Mouse (Mus musculus) heart, embryonic 11.5 days (tissue): ENCODE data around the gene Fam174a. TPM values are rescaled to one million over a fixed set of nuclear protein-coding genes. Genes with fewer than 3 reads are reported as not detected.

Experiments used
- ATAC-seq: fragments of 200-750 bp; cut with Nextera tagmentation; replicated peaks from 2 replicates; pipeline ENCODE4 v1.8.0; 2017; ENCODE audit warnings: moderate library complexity; ENCODE audit not compliant: insufficient number of reproducible peaks, low FRiP score, low TSS enrichment
- H3K27ac ChIP-seq: fragments of 300-500 bp; sonication (generic); 2 replicates; pipeline ENCODE4 v1.5.1; 2014; ENCODE audit warnings: mild to moderate bottlenecking, low read depth, low read length
- H3K27me3 ChIP-seq: fragments of 300-500 bp; sonication (generic); 2 replicates; pipeline ENCODE4 v1.6.1; 2014; ENCODE audit warnings: mild to moderate bottlenecking, low read length, mixed read lengths; ENCODE audit not compliant: control insufficient read depth, insufficient read depth
- H3K36me3 ChIP-seq: fragments of 300-500 bp; sonication (generic); 2 replicates; pipeline ENCODE4 v1.6.1; 2014; ENCODE audit warnings: mild to moderate bottlenecking, low read length, moderate library complexity, mixed read lengths; ENCODE audit not compliant: control insufficient read depth, insufficient read depth
- H3K4me1 ChIP-seq: fragments of 300-500 bp; sonication (generic); 2 replicates; pipeline ENCODE4 v1.6.1; 2014; ENCODE audit warnings: low read length; ENCODE audit not compliant: control insufficient read depth, insufficient read depth
- H3K4me2 ChIP-seq: fragments of 300-500 bp; sonication (generic); 2 replicates; pipeline ENCODE4 v1.6.1; 2014; ENCODE audit warnings: mild to moderate bottlenecking, moderate library complexity
- H3K4me3 ChIP-seq: fragments of 300-500 bp; sonication (generic); 2 replicates; pipeline ENCODE4 v1.5.1; 2014; ENCODE audit warnings: low read depth, low read length
- H3K9ac ChIP-seq: fragments of 300-500 bp; sonication (generic); 2 replicates; pipeline ENCODE4 v1.6.1; 2014; ENCODE audit warnings: mild to moderate bottlenecking, low read depth, low read length, moderate library complexity
- H3K9me3 ChIP-seq: fragments of 300-500 bp; sonication (generic); replicated peaks from 2 replicates; pipeline ENCODE4 v1.6.1; 2016; ENCODE audit warnings: low read length; ENCODE audit not compliant: control insufficient read depth
- WGBS: fragments of 180-500 bp; shearing (Covaris S2); extraction: QIAGEN DNeasy Blood & Tissue Kit; methylation state at CpG from one replicate; pipeline ENCODE4 v1.1.7; 2014; ENCODE audit not compliant: insufficient replicate concordance; 5-methylcytosine and 5-hydroxymethylcytosine counted together
- polyA plus RNA-seq: library from polyadenylated mRNA; unstranded; fragments of >200 nt; fragmentation: Nextera tagmentation; extraction: Ambion mirVana; gene quantifications from 2 replicates; pipeline ENCODE4 v1.2.1, GENCODE M21; 2014

Fam174a gene
- polyA plus RNA-seq, 1 experiment from 2014 or later: 19.6 TPM

GRCm38 (mm10) chr1:95323004-95323403 lies 9.6 kb downstream of the Fam174a start:
- ATAC-seq: no peak
- peaks cover 2% of the 10 kb centered on the region; the same call in 1 of the 2 replicates for H3K36me3 ChIP-seq
- WGBS: 76% methylated on average over 7 of the region's 7 CpGs
- no peak overlapping the region for H3K27ac ChIP-seq
- no peaks in the 10 kb centered on the region for H3K9me3 ChIP-seq
- no peak overlapping the region for H3K9ac ChIP-seq
- no peak overlapping the region for H3K4me3 ChIP-seq
- H3K27me3 ChIP-seq: no peaks in the 10 kb centered on the region
- no peaks in the 10 kb centered on the region for H3K4me1 ChIP-seq
- H3K4me2 ChIP-seq: no peak overlapping the region

GRCm38 (mm10) chr1:95326856-95327255 lies 13.4 kb downstream of the Fam174a start:
- Histone ChIP-seq H3K27me3 (no peaks in the 10 kb centered on the region), H3K9ac (no peak overlapping the region), H3K4me1 (no peaks in the 10 kb centered on the region), H3K27ac (no peak overlapping the region), H3K9me3 (no peaks in the 10 kb centered on the region), H3K36me3 (peaks cover 2% of the 10 kb centered on the region; the same call in 1 of the 2 replicates), H3K4me2 (no peak overlapping the region), H3K4me3 (no peak overlapping the region)
- ATAC-seq: no peak

- Histone ChIP-seq H3K36me3 (no peaks in the 10 kb centered on the region), H3K4me3 (no peak overlapping the region), H3K27ac (no peak overlapping the region), H3K27me3 (no peaks in the 10 kb centered on the region), H3K4me2 (no peak overlapping the region), H3K9ac (no peak overlapping the region), H3K4me1 (no peaks in the 10 kb centered on the region), H3K9me3 (no peaks in the 10 kb centered on the region)
- ATAC-seq: no peak
These were observed 26.2 kb downstream of the Fam174a start for GRCm38 (mm10) chr1:95339618-95340017.

GRCm38 (mm10) chr1:95342242-95342641 lies 28.8 kb downstream of the Fam174a start:
- H3K36me3 ChIP-seq: no peaks in the 10 kb centered on the region
- H3K27me3 ChIP-seq: no peaks in the 10 kb centered on the region
- H3K9ac ChIP-seq: no peak overlapping the region
- H3K4me2 ChIP-seq: no peak overlapping the region
- H3K9me3 ChIP-seq: no peaks in the 10 kb centered on the region
- no peaks in the 10 kb centered on the region for H3K4me1 ChIP-seq
- ATAC-seq: no peak
- no peak overlapping the region for H3K4me3 ChIP-seq
- H3K27ac ChIP-seq: no peak overlapping the region

- no peaks in the 10 kb centered on the region for H3K4me1 ChIP-seq
These were observed 30.4 kb downstream of the Fam174a start for GRCm38 (mm10) chr1:95343585-95344485.

GRCm38 (mm10) chr1:95354146-95354545 lies 40.7 kb downstream of the Fam174a start:
- Histone ChIP-seq H3K4me3 (no peak overlapping the region), H3K9ac (no peak overlapping the region), H3K27me3 (no peaks in the 10 kb centered on the region), H3K27ac (no peak overlapping the region), H3K36me3 (no peaks in the 10 kb centered on the region), H3K9me3 (no peaks in the 10 kb centered on the region), H3K4me1 (no peaks in the 10 kb centered on the region), H3K4me2 (no peak overlapping the region)
- no peak for ATAC-seq
- WGBS: 57% methylated on average over 1 of the region's 1 CpGs

More at GRCm38 (mm10) chr1:95343585-95344485, 30.4 kb downstream of the Fam174a start:
- H3K4me3 ChIP-seq: no peak overlapping the region
- no peak overlapping the region for H3K9ac ChIP-seq
- H3K4me2 ChIP-seq: no peak overlapping the region
- no peak overlapping the region for H3K27ac ChIP-seq
- H3K36me3 ChIP-seq: no peaks in the 10 kb centered on the region
- no peak for ATAC-seq
- no peaks in the 10 kb centered on the region for H3K9me3 ChIP-seq
- no peaks in the 10 kb centered on the region for H3K27me3 ChIP-seq
- WGBS: 82% methylated on average over 5 of the region's 5 CpGs

GRCm38 (mm10) chr1:95356904-95357303 lies 43.5 kb downstream of the Fam174a start:
- Histone ChIP-seq H3K9ac (no peak overlapping the region), H3K4me1 (no peaks in the 10 kb centered on the region), H3K9me3 (no peaks in the 10 kb centered on the region), H3K36me3 (no peaks in the 10 kb centered on the region), H3K4me3 (no peak overlapping the region), H3K27me3 (no peaks in the 10 kb centered on the region), H3K27ac (no peak overlapping the region), H3K4me2 (no peak overlapping the region)
- no peak for ATAC-seq
- WGBS: 70% methylated on average over 4 of the region's 4 CpGs

GRCm38 (mm10) chr1:95363692-95364091 lies 50.3 kb downstream of the Fam174a start:
- Histone ChIP-seq H3K4me3 (no peak overlapping the region), H3K27me3 (no peaks in the 10 kb centered on the region), H3K36me3 (no peaks in the 10 kb centered on the region), H3K4me1 (no peaks in the 10 kb centered on the region), H3K9me3 (no peaks in the 10 kb centered on the region), H3K9ac (no peak overlapping the region), H3K27ac (no peak overlapping the region), H3K4me2 (no peak overlapping the region)
- no peak for ATAC-seq
- WGBS: 70% methylated on average over 2 of the region's 2 CpGs
